Mouse (Mus musculus): Measurements from ENCODE around the gene Bad.

- TF ChIP-seq CTCF (IDR thresholded peaks at IDR 0.05; ENCODE audit: borderline replicate concordance, control insufficient read depth, extremely low read depth, insufficient read depth, low read length, poor library complexity) = no peak
- no peak for TF ChIP-seq POLR2A (IDR thresholded peaks at IDR 0.05; ENCODE audit: control insufficient read depth, extremely low read depth, insufficient read depth, low read length, poor library complexity)
Observed at GRCm38 (mm10) chr19:6997721-6998290, 56.1 kb downstream of the Bad start.

Data from thymus, adult 2 months (tissue).